Mouse (Mus musculus): Measurements from ENCODE around the gene Gm26602.

Gm26602 gene

DNA sequence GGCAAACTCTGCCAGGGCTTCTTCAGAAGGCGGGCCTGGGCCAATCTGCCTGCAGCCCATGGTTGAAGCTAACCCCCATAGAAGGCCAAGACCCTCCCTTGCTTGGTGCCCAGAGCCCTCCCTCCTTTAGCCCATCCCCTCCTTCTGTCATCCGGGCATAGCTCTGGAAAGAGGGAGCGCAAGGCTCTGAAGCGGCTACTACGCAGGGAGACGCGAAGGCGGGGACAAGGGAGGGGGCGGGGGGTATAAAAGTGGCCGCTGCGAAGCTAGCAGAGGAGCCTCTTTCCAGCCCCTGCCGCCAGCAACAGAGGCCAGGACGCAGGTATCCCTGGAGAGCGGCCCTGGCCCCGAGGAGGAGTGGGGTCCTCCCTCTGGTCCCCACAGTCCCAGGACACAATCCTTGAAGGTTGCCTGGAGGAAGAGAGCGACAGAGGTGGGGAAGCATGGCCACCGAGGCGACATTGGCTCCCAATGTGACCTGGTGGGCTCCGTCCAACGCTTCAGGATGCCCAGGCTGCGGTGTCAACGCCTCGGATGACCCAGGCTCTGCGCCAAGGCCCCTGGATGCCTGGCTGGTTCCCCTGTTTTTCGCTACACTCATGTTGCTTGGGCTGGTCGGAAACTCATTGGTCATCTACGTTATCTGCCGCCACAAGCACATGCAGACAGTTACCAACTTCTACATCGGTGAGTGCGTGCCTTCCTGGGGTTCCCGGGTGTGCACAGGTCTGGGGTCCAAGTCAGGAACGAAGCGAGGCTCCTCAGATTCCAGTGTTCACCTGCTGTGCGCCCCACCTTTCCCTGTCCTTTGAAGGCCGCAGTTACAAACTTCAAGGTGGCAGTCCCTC is 7.8 kb downstream of the Gm26602 start:
- DNase-seq, result peak; percentile 67

DNA sequence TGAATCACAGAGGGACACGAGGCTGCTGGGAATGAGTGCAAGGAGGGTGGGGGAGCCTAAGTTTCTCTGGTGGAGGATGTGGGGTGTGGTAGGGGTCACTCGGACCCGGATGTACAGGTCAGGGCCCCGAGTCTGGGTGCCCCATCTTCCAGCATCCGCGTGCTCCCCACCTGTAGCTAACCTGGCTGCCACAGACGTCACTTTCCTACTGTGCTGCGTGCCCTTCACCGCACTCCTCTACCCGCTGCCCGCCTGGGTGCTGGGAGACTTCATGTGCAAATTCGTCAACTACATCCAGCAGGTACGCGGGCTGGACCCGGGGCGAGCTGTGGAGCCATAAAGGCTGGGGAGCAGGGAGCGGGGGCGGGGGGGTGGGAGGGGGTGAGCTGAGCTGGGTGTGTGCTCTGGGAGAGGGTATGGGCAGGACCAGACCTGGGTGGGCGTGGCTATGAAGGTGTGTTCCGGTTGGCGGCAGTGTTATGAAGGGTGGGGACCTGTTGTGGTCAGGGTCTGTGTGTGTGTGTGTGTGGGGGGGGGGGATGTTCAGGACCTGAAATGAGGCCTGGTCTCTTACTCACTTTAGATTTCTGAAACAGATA is 8.7 kb downstream of the Gm26602 start:
- no peak for DNase-seq

DNA sequence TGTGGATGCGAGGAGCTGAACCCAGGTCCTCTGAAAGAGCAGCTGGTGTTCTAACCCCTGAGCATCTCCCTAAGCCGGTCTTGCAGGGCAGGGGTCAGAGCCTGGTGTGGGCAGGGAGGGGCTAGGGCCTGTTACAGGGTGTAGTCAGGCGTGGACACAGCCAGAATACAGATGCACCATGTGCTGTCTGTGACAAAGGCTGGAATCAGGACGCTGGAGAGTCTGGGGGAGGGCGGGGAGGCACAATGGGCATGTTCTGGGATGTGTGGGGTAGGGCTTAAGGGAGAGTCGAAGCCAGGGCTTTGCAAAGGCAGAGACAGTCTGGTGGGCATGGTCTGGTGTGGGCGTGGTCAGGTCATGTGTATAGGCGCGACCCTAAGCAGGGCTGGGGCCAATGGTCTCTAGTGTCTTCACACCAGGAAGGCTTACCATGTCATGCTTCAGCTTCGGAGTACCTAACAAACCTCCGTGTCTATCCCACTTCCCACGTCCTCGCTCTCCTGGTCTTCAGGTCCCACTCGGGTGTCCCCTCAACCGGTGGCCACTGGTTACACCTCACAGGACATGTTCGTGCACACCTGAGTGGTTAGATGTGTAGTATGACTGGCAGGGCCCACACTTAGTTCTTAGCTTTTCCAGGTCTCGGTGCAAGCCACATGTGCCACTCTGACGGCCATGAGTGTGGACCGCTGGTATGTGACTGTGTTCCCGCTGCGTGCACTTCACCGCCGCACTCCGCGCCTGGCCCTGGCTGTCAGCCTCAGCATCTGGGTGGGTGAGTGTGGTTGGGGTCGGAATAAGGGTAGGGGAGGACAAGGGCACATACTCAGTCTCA is 9.6 kb downstream of the Gm26602 start:
- peak; percentile 70 for DNase-seq

DNA sequence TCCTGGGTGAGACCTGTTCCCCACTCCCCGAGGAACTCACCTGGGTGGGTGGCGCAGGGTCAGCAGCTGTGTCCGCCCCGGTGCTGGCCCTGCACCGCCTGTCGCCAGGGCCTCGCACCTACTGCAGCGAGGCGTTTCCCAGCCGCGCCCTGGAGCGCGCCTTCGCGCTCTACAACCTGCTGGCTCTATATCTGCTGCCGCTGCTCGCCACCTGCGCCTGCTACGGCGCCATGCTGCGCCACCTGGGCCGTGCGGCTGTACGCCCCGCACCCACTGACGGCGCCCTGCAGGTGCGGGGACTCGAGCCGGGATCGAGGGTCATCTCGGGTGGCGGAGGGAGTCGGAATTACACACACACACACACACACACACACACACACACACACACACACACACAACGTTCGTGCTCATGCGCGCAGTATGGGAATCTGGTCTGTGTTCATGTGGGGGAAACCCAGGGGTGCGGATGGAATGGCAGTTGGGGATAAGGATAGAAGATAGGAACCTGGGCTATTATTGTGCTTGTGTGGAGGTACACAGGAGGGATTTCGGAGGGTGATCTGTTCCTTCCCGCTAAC is 10.4 kb downstream of the Gm26602 start, which contains the start of gene R3hdm4:
Gene R3hdm4, minus strand, starts transcription at position 251 of the 578 bp plus-strand sequence.
- DNase-seq, result peak; percentile 60

DNA sequence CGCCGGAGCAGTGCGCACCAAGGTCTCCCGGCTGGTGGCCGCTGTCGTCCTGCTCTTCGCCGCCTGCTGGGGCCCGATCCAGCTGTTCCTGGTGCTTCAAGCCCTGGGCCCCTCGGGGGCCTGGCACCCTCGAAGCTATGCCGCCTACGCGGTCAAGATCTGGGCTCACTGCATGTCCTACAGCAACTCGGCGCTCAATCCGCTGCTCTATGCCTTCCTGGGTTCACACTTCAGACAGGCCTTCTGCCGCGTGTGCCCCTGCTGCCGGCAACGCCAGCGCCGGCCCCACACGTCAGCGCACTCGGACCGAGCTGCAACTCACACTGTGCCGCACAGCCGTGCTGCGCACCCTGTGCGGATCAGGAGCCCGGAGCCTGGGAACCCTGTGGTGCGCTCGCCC is 10.9 kb downstream of the Gm26602 start:
- peak; percentile 62 for DNase-seq

DNA sequence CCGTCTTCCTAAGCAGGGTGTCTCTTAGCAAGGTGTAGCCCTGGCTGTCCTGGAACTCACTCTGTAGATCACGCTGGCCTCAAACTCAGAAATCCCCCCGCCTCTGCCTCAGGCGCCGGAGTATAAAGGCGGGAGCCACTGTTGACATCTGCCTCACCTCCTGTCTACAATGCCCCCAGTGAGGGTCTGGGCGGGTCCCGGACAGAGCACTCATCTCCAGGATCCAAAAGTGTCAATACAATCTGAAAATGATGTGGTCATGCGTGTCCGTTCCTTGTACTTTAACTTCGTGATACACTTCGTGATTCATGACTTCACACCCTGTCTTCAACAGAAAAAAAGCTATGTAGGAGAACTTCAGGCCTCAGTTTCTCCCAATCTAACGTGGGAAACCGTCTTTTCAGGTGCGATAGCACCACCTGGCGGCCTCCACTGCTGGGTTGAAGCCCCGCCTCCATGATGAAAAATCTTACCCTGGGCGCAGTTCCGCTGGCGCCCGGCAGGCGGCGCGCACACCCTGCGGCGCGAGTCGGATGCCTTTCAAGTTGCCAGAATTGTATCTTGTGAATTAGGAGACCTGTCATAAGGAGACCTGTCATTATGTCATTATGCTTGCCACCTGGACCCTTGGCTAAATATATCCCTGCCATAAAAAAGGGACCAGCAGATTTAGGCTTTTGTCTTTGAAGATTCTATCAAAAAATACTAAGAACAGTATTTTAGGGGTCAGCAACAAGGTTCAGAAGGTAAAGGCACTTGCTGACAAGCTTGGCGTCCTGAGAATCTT is 14.5 kb downstream of the Gm26602 start:
- peak; percentile 90 for DNase-seq

DNA sequence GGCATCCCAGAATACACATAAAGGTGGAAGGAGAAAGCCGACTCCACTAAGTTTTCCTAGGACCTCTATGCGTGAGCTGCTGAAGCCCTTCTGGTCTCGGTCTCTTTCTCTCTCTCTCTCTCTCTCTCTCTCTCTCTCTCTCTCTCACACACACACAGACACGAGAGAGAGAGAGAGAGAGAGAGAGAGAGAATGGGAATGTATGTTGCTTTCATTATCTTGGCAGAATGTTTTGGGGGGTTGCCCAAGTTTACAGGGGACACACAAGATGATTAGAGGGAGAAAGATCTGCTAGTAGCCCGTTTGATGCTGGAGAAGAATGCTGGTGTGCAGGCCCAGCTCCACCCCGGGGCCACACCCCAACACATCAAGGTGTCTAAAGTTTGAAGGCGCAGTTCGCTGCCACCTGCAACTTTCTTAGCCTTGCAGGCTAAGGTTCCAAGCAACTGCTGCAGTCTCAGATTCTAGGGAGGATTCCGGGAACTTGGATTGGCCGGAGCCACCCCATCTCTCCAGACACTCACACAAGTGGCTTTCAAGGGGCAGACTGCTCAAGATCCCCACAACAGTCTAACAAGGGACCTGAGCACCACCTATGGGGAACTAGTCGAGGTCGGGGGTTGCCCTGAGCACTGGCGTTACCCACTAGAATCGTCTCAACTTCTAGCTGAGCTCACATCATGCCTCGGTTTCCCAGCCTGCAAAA is 15.3 kb downstream of the Gm26602 start:
- no peak for DNase-seq

DNA sequence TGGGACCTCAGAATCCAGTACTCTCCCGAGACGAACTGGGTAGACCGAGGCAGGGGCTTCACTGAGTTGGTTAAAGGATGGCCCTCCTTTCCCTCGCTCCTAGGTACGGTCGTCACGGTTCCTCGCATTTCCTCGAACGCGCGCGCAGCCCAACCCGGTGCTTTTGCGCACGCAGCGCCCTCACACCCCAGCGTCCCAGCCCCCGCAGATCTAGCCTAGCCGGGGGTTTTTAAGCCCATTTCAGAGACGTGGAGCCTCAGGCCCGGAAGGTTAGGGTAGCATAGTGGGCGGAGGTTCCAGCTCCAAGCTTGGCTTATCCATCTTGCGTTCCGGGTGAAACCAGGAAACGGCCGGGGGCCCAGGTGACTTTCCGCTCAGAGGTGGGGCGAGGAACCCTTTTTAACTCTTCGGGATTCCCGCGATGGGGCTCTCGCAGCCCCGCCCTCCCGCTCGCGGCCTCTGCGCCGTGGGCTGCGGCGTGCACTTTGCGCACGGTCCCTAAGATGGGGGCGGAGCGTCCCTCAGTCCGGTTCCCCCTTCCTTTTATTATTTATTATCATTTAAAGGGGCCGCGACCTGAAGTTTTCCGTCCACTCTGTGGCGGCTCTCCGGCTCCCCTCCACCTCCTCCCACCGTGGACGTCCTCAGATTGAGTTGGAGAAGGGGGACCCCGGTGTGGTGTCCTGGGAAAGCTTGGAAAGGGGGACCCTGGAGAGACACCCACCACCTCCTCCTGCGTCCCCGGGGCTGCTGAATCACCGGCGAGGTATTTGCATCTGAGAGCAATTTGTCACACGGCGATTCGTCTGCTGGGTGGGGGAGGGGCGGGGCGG is 16.1 kb downstream of the Gm26602 start, which contains the start of gene Arid3a:
Gene Arid3a, plus strand, starts transcription at position 553 of the 833 bp plus-strand sequence.
- DNase-seq, result peak; percentile 95

DNA sequence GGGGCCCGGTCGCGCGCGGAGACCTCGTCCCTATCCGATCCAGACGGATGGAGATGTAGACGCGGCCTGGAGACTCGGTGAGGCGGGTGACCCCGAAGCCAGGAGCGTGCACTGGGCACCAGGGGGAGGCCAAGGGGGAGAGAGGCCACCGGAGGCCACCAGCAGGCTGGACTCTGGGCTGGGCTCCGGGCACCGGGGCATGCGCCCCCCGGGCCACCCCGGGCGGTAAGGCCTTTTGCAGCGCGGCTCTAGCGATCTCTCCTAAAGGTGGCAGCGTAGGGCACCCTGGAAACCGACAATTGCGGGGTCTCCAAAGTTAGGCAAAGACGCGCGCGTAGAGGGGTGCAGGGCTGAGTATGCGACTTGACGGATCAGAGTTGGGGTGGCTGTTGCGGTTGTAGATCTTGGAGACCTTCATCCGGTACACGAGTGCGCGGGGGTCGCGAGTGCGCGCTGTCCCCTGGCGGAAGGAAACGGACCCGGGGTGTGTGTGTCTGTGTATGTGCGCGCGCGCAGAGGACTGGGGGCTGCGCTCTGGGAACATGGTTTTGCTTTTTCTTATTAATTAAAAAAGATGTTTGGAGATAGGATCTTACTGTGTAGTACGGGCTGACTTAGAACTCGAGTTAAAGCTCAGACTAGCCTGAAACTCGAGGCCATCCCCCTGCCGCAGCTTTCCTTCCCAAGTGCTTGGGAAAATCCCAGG is 16.8 kb downstream of the Gm26602 start:
- DNase-seq, result peak; percentile 74

DNA sequence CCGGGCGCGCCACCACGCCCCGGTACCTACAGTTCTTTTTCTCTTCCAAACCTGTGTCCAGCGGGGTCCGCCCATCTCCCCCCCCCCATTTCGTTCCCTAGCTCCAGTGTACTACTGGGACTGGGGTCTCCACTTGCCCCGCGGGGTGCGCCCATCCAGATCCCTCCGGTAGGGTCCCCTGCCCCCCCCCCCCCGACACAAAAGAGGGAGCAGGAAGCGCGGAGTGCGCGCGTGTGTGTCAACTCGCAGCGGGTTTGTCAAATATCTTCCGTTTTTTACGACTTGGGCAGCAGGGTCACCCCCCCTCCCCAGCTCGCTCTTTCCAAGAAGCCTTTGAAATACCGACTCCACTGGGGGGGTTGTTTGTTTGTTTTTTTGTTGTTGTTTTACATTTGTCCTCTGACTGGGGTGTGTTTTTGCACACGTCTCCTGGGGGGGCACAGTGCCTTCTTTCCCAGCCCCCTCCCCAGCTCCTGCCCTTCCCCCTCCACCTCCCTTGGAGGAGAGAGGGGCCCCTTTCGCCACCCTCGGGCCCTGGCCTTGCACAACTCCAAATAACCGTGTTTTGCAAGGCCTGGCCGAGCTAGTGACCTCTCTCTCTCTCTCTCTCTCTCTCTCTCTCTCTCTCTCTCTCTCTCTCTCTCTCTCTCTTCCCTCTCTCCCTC is 17.5 kb downstream of the Gm26602 start:
- peak; percentile 63 for DNase-seq

DNA sequence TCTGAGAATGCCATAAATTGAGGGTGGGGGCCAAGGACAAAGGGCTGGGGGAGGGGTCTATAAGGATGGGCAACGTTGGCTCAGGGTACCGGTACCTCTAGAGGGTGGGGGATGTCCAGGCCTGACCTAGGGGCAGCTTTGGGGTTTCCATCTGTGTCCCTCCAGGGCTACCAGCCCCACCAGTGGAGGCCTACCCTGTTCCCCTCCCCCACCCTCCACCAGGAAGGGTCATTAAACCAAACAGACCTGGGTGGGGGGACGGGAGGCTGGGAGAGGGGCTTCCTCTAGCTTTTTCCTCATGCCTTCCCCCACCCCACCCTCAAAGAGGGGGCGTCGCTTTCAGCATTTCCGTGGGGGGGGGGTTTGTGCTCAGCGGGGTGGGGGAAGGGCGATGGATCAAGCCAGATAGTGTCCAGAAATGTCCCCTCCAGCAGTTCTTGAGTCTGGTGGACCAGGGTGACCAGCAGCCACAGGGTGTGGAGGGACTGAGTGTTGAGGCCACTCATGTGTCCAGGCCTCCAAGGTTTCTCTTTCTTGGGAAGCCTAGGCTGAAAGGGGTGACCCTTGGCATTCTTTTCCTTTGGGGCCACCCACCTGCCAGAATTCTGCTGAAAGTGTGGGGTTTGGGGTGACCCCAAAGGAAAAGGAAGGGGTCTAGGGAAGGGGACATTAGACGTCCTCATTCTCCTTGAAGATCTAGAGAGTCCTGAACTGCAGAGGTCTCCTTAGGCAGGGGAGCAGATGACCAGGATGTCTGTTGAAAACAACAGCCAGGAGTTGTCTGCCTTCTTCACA is 18.4 kb downstream of the Gm26602 start:
- no peak for DNase-seq

DNA sequence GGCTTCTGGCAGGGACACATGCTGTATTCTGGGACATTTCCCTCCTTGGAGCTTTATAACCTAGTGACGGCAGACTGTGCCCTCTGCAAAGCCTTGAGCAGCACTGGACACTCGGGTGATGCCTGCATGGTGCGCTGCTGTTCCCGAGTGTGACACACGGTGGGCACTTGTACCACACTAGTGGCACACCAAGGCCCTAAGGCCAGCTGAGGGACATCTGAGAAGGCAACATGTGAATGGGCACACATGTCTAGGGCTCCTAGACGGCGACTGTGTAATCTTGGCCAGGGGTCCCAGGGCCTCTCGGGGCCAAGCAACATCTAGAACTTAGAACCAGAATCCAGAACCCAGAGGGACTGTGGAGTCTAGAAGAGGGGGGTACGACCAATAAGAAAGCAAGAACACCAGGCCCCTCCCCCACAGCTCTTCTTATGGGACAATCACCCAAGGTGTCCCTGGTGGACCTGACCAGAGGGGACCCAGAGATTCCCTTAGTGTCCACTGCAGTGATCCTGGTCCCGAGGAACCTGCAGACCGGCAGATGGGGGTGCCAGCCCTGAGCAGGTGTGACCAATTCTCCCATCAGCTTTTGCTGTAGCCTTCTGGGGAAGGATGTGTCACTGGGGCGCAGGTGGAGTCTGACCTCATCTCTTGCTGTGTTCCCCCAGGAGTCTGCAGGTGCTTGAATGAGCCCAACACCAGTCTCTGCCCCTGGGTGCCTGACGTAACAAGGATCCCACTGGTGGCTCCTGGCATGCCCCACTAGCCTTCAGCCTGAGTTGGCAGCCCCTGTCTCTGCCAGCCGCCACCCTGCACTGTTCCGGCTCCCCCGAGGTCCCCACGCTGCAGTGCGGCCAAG is 19.5 kb downstream of the Gm26602 start:
- DNase-seq, result no peak

DNA sequence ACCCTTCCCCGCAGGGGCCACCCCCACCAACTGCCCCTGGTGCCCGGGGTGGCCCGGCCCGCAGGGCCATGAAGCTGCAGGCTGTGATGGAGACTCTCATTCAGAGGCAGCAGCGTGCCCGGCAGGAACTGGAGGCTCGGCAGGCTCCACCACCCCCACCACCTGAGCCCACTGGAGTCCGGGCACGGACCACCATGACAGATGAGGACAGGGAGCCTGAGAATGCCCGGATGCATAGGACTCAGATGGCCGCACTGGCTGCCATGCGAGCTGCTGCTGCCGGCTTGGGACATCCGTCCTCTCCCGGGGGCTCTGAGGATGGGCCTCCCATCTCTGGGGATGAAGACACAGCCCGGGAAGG is 20.1 kb downstream of the Gm26602 start:
- DNase-seq, result no peak

DNA sequence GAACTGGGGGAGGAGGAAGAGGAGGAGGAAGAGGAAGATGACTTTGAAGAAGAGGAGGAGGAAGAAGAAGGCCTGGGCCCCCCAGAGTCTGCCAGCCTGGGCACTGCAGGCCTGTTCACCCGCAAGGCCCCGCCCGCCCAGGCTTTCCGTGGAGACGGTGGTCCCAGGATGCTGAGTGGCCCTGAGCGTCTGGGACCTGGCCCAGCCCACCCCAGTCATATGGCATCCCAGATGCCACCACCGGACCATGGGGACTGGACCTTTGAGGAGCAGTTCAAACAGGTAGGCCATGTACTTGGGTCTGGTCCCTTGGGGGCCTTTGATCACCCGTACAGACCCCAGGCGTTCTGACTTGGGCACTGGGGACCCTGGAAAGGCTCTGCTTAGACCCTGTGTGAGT is 21.1 kb downstream of the Gm26602 start:
- DNase-seq, result no peak

DNA sequence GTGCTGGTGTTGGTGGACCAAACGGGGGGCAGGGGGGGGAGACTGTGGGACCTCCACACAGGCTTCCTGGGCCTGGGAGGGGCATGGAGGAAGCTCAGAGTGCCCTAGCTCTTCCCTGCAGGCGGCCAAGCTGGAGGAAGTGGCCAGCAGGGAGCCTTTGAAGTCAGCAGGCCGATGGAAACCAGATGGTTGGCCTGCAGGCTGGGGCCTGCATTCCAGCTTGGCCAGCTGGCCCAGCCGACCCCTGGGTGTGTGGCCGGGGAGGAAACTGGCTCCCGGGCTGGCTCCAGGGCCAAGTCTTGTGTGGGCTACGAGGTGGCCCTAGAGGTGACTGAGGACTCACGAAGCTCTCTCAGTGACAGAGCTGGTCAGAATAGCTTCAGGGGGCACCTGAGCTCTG is 22.1 kb downstream of the Gm26602 start:
- peak; percentile 67 for DNase-seq

DNA sequence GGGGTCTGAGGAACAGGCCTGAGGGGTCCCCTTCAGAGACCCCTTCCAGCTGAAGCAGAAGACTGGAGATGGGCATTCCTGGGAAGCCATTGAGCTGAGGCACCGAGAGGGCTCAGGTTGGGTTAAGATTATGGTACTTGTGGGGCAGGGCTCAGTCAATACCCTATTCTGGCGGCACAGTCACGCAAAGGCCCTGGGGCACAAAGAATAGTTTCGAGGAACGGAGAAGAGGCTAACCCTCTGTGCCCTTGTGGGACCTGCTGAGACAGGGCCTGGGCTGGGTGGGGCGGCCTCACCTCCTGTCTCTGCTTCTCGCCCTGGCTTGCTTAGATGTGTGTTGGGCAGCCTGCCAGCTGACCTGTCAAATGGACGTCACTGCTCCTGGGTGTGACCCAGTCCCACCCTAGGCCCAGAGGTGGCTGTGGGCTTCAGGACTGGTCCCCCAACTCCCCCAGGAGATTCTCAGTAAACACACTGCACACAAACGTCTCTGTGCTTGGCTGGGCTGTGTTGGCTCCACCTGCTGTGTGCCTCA is 22.6 kb downstream of the Gm26602 start:
- DNase-seq, result no peak

DNA sequence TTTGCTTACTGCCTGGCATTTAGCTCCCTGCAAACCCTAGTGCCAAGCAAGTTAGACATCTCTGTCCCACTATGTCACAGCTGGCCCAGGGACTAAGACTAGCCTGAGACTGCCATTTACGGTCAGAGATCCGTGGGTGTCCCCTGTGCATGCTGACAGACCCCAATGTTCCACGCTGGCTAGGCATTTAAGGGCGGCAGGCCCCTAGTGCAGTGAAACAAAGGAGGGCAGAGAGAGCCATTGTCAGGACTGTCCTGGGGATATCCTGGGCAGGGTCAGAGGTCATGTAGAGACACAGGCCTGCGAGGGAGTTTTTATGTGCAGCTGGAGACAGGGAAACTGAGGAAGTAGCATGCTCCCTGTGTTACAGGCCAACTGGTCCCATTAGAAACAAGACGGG is 23.2 kb downstream of the Gm26602 start:
- DNase-seq, result no peak

Data from retina, postnatal 1 day (tissue).